Mouse (Mus musculus) liver, embryonic 11.5 days (tissue): ENCODE results near the gene Kif18b. TPM values are rescaled to one million over a fixed set of nuclear protein-coding genes. Genes with fewer than 3 reads are reported as not detected.

ENCODE experiments used
- ATAC-seq: fragments of 200-750 bp; cut with Nextera tagmentation; replicated peaks from 2 replicates; pipeline ENCODE4 v1.8.0; 2017; ENCODE audit warnings: moderate number of reproducible peaks, mild to moderate bottlenecking, moderate TSS enrichment, moderate library complexity; ENCODE audit not compliant: low FRiP score
- DNase-seq: peaks from one replicate; pipeline ENCODE4 v3.0.0-alpha.2; 2017; ENCODE audit warnings: low spot score
- H3K27ac ChIP-seq: fragments of 300-500 bp; sonication (generic); 2 replicates; pipeline ENCODE4 v1.5.1; 2014; ENCODE audit warnings: mild to moderate bottlenecking, low read depth, low read length, control low read depth
- H3K27me3 ChIP-seq: fragments of 300-500 bp; sonication (generic); replicated peaks from 2 replicates; pipeline ENCODE4 v1.6.1; 2014; ENCODE audit warnings: low read length, mixed read lengths; ENCODE audit not compliant: control insufficient read depth, insufficient read depth
- H3K36me3 ChIP-seq: fragments of 300-500 bp; sonication (generic); 2 replicates; pipeline ENCODE4 v1.6.1; 2014; ENCODE audit warnings: mild to moderate bottlenecking, low read length, moderate library complexity, mixed read lengths; ENCODE audit not compliant: control insufficient read depth, insufficient read depth
- H3K4me1 ChIP-seq: fragments of 300-500 bp; sonication (generic); replicated peaks from 2 replicates; pipeline ENCODE4 v1.6.1; 2014; ENCODE audit warnings: low read length, mixed read lengths; ENCODE audit not compliant: control insufficient read depth, insufficient read depth
- H3K4me2 ChIP-seq: fragments of 300-500 bp; sonication (generic); 2 replicates; pipeline ENCODE4 v1.6.1; 2014; ENCODE audit warnings: mild to moderate bottlenecking, control low read depth, moderate library complexity
- H3K4me3 ChIP-seq: fragments of 300-500 bp; sonication (generic); 2 replicates; pipeline ENCODE4 v1.5.1; 2014; ENCODE audit warnings: low read depth, low read length, control low read depth
- H3K9ac ChIP-seq: fragments of 300-500 bp; sonication (generic); 2 replicates; pipeline ENCODE4 v1.6.1; 2014; ENCODE audit warnings: low read depth, low read length, control low read depth
- H3K9me3 ChIP-seq: fragments of 300-500 bp; sonication (generic); 2 replicates; pipeline ENCODE4 v1.6.1; 2016; ENCODE audit warnings: low read length, inconsistent platforms, mixed read lengths; ENCODE audit not compliant: control insufficient read depth
- WGBS: fragments of 180-500 bp; shearing (Covaris S2); extraction: QIAGEN DNeasy Blood & Tissue Kit; methylation state at CpG from one replicate; pipeline ENCODE4 v1.1.7; 2014; 5-methylcytosine and 5-hydroxymethylcytosine counted together
- polyA plus RNA-seq: library from polyadenylated mRNA; unstranded; fragments of >200 nt; fragmentation: Nextera tagmentation; extraction: Ambion mirVana; gene quantifications from 2 replicates; pipeline ENCODE4 v1.2.1, GENCODE M21; 2014

Gene Kif18b
- polyA plus RNA-seq, 1 experiment from 2014 or later = 10.3 TPM

DNA sequence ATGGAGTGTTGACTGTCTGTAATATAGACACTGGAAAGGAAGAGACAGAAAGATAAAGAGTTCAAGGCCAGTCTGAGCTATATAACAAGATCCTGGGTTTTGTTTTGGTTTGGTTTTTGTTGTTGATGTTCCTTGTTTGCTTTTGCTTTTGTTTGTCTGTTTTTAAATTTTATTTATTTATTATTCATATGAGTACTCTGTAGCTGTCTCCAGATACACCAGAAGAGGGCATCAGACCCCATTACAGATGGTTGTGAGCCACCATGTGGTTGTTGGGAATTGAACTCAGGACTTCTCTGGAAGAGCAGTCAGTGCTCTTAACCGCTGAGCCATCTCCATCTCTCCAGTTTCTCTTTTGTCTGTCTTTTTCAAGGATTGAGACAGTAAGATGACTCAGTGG, 33.9 kb upstream of the Kif18b start:
- H3K4me3 ChIP-seq = no peak overlapping the region
- 65% methylated on average over 1 of the region's 1 CpGs for WGBS
- DNase-seq (no peak), ATAC-seq (no peak)
- no peak overlapping the region for H3K4me2 ChIP-seq
- H3K27me3 ChIP-seq = peaks cover 29% of the 10 kb centered on the region
- H3K9ac ChIP-seq = no peak overlapping the region
- no peak overlapping the region for H3K27ac ChIP-seq
- peaks cover 4% of the 10 kb centered on the region for H3K4me1 ChIP-seq
- no peaks in the 10 kb centered on the region for H3K36me3 ChIP-seq
- no peaks in the 10 kb centered on the region for H3K9me3 ChIP-seq

DNA sequence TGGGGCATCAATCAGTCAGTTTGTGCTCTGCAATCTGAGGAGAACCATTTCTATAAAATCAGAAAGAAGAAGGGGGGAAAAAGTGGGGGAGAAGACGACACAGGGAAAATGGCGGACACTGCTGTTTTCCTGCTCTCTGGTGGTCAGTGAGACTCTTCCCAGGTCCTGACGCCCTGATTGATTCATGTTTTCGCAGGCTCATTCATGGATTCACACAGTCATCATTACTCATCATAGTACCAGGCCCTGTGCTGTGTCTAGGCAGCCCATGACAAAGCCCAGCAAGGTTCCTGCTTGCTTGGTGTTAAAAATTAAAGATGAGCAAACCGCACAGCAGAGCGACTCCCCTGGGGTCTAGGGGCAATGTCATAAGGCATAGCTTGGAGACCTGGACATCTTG, 33.5 kb upstream of the Kif18b start:
- no peak overlapping the region for H3K27ac ChIP-seq
- H3K27me3 ChIP-seq = peaks cover 25% of the 10 kb centered on the region
- no peak for ATAC-seq
- H3K4me2 ChIP-seq = no peak overlapping the region
- 72% methylated on average over 6 of the region's 6 CpGs for WGBS
- H3K4me1 ChIP-seq = no peaks in the 10 kb centered on the region; the same call in 1 of the 2 replicates
- H3K9me3 ChIP-seq = no peaks in the 10 kb centered on the region
- no peak for DNase-seq
- no peak overlapping the region for H3K4me3 ChIP-seq
- no peak overlapping the region for H3K9ac ChIP-seq
- H3K36me3 ChIP-seq = no peaks in the 10 kb centered on the region

- ATAC-seq (no peak), DNase-seq (no peak)
- Histone ChIP-seq H3K9me3 (no peaks in the 10 kb centered on the region), H3K27me3 (peaks cover 21% of the 10 kb centered on the region), H3K4me2 (no peak overlapping the region), H3K27ac (no peak overlapping the region), H3K36me3 (no peaks in the 10 kb centered on the region), H3K9ac (no peak overlapping the region), H3K4me3 (no peak overlapping the region), H3K4me1 (no peaks in the 10 kb centered on the region)
- WGBS = 74% methylated on average over 8 of the region's 8 CpGs
Observed at GRCm38 (mm10) chr11:102957692-102958091, 32.8 kb upstream of the Kif18b start.

DNA sequence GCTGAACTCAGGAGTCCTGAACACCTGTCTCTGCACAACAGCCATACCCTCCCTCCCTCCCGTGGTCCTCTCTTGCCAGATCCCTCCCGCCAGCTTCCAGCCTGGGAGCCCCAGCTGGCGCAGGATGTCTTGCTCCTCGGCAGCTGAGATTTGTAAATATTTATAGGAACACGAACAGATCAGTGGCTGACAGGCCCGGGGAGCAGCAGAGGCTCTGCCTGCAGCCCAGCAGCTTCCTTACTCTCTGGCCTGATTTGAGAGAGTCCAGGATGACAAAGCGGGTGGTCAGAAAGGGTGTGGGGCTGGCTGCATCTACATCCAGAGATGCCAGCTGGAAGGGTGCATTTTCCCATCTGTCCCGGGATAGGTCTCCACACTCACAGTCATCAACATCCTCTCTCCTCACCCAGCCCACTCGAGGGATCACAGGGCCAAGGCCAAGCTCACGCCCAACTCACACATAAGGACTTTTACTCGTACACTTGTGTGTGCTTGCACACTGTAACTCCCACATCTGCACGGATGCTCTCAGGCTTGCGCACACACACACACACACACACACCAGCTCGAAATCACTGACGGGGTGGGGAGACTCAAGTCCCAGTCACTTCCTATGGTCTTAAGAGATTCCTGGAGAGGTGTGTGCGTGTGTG, 32.2 kb upstream of the Kif18b start:
- DNase-seq = no peak
- no peaks in the 10 kb centered on the region for H3K36me3 ChIP-seq
- WGBS = 47% methylated on average over 16 of the region's 16 CpGs
- H3K27ac ChIP-seq = no peak overlapping the region
- no peak overlapping the region for H3K4me2 ChIP-seq
- peaks cover 19% of the 10 kb centered on the region for H3K27me3 ChIP-seq
- no peak for ATAC-seq
- H3K9ac ChIP-seq = no peak overlapping the region
- H3K9me3 ChIP-seq = no peaks in the 10 kb centered on the region
- no peaks in the 10 kb centered on the region for H3K4me1 ChIP-seq
- no peak overlapping the region for H3K4me3 ChIP-seq

DNA sequence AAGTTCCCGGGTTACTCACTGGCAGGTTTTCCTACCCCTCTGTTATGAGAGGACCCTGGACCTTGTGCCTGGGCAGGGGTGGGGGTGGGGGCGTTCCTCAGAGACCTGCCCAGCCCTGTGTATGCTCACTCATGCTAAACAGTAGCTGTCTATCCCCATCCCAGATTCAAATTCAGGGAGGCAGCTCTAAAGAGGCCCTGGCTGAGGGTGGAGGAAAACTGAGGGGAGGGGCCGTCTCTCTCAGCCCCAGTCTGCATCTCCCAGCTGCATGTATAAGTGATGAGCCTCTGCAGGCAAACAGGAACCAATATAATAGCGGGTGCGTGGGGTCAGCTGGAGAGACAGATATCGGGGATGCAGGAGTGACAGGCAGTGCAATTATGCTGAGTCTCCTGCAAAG, 28.0 kb upstream of the Kif18b start:
- WGBS = 32% methylated on average over 6 of the region's 6 CpGs
- H3K4me1 ChIP-seq = peaks cover 5% of the 10 kb centered on the region; the same call in 1 of the 2 replicates
- no peak for DNase-seq
- H3K4me3 ChIP-seq = no peak overlapping the region
- H3K9ac ChIP-seq = no peak overlapping the region
- H3K36me3 ChIP-seq = no peaks in the 10 kb centered on the region
- H3K27me3 ChIP-seq = peaks cover 58% of the 10 kb centered on the region
- H3K9me3 ChIP-seq = no peaks in the 10 kb centered on the region
- H3K4me2 ChIP-seq = no peak overlapping the region
- no peak for ATAC-seq
- H3K27ac ChIP-seq = no peak overlapping the region

DNA sequence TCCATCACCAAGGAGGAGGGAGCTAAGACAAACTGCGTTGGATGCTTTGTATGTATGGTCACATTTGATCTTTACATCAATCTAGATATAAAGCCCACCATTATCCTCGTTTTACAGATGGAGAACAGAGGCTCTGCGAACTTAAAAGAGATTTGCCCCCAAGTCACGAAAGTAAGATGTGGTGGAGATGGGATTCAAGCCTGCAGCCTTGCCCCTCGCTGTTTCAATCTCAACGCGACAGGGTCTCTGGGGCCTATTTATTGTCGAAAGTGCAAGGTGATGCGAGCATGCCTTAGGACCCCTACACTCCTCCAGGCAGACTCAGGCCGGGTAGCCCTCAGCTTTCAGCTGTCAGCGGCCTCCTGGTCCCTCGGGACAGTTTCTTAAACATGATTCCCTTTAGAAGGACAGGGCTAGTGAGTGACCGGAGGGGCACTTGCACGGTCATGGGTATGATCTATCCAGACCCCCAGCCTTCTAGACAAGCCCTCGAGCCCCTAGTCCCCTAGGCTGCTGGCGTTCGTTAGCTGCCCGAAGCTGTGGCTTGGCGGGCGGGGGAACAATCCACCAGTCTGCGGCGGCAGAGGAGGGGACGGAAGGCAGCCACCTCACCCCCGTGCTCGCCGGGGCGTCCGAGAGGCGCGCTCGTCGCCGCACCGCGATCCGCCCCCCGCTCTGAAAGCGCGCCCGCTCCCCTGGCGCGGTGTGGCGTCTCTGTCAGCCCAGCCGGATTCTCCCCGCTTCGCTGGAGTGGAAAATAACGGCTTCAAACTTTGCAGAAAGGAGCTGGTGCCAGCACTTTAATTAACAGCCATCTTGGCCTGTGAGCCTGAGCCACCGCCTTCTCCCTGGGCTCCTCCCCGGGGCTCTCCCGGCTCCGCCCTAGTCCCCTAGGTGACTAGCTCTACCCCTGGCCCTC, 23.4 kb upstream of the Kif18b start:
- H3K4me1 ChIP-seq = peaks cover 23% of the 10 kb centered on the region
- peak overlapping the region; percentile 45 for H3K9ac ChIP-seq
- peaks cover 92% of the 10 kb centered on the region for H3K27me3 ChIP-seq
- DNase-seq (peak; percentile 55), ATAC-seq (no peak)
- H3K4me3 ChIP-seq = peak overlapping the region; percentile 54
- no peaks in the 10 kb centered on the region for H3K9me3 ChIP-seq
- WGBS = 2% methylated on average over 51 of the region's 51 CpGs
- H3K36me3 ChIP-seq = no peaks in the 10 kb centered on the region
- no peak overlapping the region for H3K27ac ChIP-seq
- peak overlapping the region; percentile 80 for H3K4me2 ChIP-seq

DNA sequence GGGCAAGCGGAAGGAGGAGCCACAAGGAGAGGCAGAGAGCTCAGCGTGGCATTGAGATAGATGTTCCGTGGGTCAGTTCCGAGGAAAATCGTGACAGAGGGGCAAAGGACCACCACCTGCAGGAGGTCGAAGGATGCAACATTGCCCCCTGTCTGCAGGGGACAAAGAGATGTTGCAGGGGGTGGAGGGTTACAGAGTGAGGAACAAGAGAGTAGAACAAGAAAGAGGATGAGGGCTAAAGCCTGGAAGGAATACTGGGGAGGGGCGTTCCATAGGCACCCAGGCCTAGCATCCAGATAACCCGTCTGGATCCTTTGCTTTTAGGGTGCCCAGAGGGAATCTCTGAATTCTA, 22.0 kb upstream of the Kif18b start:
- no peak overlapping the region for H3K9ac ChIP-seq
- peak overlapping the region; percentile 63 for H3K4me2 ChIP-seq
- no peak overlapping the region for H3K27ac ChIP-seq
- H3K9me3 ChIP-seq = no peaks in the 10 kb centered on the region
- DNase-seq (no peak), ATAC-seq (peak; percentile 21)
- peak overlapping the region; percentile 44 for H3K4me3 ChIP-seq
- H3K4me1 ChIP-seq = peaks cover 23% of the 10 kb centered on the region
- H3K27me3 ChIP-seq = peaks cover 100% of the 10 kb centered on the region
- WGBS = 11% methylated on average over 8 of the region's 8 CpGs
- no peaks in the 10 kb centered on the region for H3K36me3 ChIP-seq

DNA sequence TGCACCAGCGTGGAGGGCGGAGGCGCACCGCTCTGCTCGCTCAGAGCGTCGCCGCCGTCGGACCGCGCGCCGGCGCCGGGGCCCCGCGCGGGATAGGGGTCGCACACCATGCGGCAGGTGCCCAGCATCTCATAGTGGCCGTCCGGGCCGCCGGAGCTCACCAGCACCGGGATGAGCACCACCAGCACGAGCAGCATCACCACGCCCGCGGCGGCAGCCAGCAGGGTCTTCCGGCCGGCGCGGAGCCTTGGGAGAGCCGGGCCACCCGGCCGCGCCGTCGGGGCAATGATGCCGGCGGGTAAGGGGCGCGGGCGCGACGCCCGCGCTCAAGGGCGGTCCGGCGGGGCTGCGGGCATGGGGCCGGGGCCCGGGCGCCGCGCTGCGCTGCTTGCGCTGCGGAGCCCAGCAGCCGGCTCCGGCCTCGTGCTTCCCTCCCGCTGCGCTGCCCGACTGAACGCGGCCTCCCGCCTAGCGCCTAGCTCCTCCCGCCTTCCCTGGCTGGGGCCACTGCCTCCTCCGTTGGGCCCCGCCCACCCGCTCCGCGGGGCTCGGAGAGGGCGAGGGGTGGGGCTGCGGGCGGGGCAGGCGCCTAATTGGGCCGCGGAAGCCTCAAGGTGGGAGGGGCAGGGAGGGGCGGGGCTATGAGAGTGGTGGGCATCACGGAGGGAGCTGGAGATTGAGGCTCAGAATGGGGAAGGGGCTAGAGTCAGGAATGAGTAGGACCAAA, 21.5 kb upstream of the Kif18b start, which contains the start of gene C1ql1:
Gene C1ql1, minus strand, starts transcription at position 424 of the 727 bp plus-strand sequence.
- peaks cover 26% of the 10 kb centered on the region for H3K4me1 ChIP-seq
- H3K9ac ChIP-seq = peak within 1 kb of the TSS; percentile 34; the same call in 1 of the 2 replicates
- H3K4me3 ChIP-seq = peak within 1 kb of the TSS; percentile 44
- peak; percentile 91 for ATAC-seq
- WGBS = 3% methylated on average over 74 of the region's 87 CpGs
- H3K4me2 ChIP-seq = peak within 1 kb of the TSS; percentile 63
- H3K36me3 ChIP-seq = no peaks in the 10 kb centered on the region
- H3K9me3 ChIP-seq = no peaks in the 10 kb centered on the region
- DNase-seq = peak; percentile 85
- H3K27ac ChIP-seq = no peak within 1 kb of the TSS
- peaks cover 96% of the 10 kb centered on the region for H3K27me3 ChIP-seq
